Mouse (Mus musculus) lung, adult 2 months (tissue): ENCODE measurements around the gene Ect2. TPM values are rescaled to one million over a fixed set of nuclear protein-coding genes. Genes with fewer than 3 reads are reported as not detected.
A peak's percentile ranks its signal among the peaks of the same experiment; 100 is the strongest.

ENCODE experiments used
- DNase-seq: peaks from one replicate; pipeline ENCODE4 v3.0.0; 2022
- H3K4me1 ChIP-seq: fragments of 200-500 bp; 2 replicates; pipeline ENCODE4 v1.6.1; 2011; ENCODE audit warnings: low read length; ENCODE audit not compliant: control insufficient read depth, insufficient read depth
- H3K4me3 ChIP-seq: fragments of 200-500 bp; replicated peaks from 2 replicates; pipeline ENCODE3; 2011; ENCODE audit warnings: low read depth, mild to moderate bottlenecking, control low read depth, low read length; ENCODE audit errors: extremely low read depth
- CTCF ChIP-seq: fragments of 200-500 bp; IDR thresholded peaks from 2 replicates; pipeline ENCODE4 v1.5.1; 2011; ENCODE audit warnings: mild to moderate bottlenecking, low read length, control low read depth; ENCODE audit not compliant: insufficient read depth
- POLR2A ChIP-seq: fragments of 200-500 bp; IDR thresholded peaks from 2 replicates; pipeline ENCODE4 v1.6.1; 2011; ENCODE audit warnings: low read depth, mild to moderate bottlenecking, control low read depth, low read length, borderline replicate concordance; ENCODE audit errors: extremely low read depth
- WGBS: fragments of 180-500 bp; shearing (Covaris S2); methylation state at CpG from one replicate; pipeline ENCODE4 v1.1.7; 2018; 5-methylcytosine and 5-hydroxymethylcytosine counted together
- polyA plus RNA-seq: library from polyadenylated mRNA; depleted of rRNA; stranded (reverse); fragments of >200 nt; gene quantifications from 2 replicates; pipeline ENCODE4 v1.2.3, GENCODE M21; 2012

The Ect2 gene
- polyA plus RNA-seq, 1 experiment: 0.86 TPM

DNA sequence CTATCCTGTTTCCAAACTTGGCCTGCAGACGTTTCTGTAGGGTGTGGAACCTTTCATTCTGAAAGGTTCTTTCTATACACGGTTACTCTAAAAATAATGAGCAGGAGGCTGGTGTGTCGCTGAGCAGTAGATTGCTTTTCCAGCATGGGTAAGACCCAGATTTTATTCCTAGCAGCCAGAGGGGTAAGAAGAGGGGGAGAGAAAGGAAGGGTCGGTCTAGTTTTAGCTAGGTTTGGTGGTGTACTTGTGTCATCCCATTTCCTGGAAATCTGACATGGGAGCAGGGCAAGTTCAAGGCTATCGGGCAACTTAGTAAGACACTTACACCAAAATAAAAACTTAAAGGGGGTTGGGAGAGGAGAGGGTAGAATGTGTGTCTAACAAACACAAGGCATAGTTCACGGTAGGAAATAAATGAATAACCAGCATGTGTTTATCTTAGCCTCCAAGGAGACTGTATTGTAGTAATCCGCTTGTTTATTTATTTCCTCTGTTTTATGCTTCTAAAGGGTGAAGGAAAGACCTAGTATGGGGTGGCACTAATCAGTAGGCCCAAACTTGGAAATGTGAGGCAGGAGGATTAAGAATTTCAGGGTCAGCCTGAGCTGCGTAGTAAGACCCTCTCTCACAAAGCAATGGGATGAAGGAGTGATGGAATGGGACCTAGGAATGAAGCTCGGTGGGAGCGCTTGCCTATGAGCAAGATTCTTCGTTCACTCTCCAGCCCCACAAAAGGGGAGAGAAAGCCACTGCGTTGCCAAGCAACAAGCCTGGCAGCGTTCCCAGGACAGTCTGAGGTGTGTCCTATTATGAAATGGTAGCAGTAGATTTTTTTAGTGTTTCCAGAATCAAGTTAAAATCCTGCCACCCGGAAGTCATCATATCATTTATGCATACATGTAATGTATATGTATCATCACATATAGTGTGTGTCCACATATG lies 35.9 kb upstream of the Ect2 start:
- TF ChIP-seq POLR2A: no peak
- TF ChIP-seq CTCF: no peak
- Histone ChIP-seq H3K4me1 (peaks cover 14% of the 10 kb centered on the region), H3K4me3 (no peak overlapping the region)
- 44% methylated on average over 14 of the region's 14 CpGs for WGBS
- DNase-seq: peak; percentile 75

DNA sequence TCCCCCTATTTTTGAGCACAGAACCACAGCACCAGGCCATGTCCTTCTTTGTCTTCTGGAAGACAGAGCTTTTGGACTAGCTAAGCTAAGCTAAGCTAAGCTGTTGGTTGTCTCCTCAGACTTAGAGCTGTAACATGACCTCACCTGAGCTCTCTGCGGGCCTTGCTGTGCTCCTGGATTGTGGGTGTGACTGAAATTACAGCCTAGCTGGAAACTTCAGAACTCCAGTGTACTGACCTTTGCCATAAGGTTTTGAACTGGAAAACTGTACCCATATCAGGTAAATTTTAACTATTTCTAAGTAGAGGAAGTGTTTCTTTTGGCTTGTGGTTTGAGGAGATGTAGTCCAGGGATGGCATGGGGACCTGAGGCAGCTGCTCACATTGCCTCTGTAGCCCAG lies 34.7 kb upstream of the Ect2 start:
- Histone ChIP-seq H3K4me1 (peaks cover 9% of the 10 kb centered on the region), H3K4me3 (no peak overlapping the region)
- 81% methylated on average over 1 of the region's 1 CpGs for WGBS
- TF ChIP-seq POLR2A: no peak
- no peak for TF ChIP-seq CTCF
- DNase-seq: no peak

DNA sequence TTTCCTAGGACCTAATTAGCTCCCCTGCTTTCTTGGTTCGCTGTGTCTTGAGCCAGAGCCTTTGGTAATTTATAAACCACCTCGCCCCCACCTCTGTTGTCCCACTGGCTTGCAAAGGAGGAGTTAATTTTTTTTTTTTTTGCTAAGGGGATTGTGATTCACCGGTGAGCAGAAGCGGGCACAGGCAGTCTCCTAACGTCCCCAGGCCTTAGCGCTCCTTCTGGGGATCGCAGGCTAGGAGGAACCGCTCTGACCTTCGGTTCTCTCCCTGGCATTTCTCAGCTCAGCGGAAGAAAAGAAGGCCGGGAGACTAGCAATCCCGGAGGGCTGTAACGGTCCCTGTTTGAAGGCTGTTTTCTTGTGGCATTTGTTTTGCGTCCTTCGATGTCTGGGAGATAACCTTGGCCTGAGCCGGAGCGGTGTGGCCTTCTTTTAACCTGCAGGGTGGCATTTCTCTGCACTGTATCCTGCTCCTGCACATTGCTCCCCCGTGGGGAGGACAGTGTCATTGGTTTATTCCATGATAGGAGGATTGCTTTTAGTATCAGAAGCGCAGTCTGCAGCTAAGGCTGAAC lies 30.0 kb upstream of the Ect2 start:
- peak; percentile 41 for DNase-seq
- H3K4me3 ChIP-seq: peak overlapping the region; percentile 76
- 12% methylated on average over 19 of the region's 19 CpGs for WGBS

DNA sequence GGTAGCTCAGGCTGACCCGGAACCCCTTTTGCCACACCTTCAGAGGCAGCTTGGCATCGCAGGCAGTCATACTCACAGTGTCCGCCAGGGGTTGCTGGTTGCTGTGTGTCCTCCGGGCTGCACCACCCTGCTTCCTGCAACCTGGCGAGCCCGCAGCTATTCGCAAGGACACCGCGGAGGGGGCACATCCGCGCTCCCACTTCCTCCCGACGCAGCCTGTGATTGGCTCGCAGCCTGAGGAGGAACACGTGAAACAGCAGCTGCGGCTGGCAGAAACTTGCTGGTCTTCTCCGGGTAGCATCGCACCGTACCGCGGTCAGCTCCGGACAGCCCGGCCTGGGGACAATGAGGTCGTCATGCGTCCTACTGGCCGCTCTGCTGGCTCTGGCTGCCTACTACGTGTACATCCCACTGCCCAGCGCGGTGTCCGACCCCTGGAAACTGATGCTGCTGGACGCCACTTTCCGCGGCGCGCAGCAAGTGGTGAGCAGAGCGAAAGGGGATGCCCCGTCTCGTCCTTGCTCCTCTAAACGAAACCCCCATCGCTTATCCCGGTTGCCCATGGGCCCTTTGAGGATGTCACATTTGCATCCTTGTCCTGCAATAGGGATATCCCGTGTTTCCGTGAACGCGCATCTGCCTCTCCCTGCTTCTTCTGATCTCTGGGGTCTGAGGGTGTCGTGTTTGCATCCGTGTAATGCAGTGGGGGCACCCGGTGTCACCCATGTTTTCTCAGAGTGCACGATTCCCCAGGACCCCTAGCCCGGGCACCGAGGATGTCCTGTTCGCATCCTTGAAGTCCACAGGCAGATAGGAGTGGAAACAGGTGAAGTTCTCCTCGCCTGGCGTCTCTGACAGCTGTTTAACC lies 29.3 kb upstream of the Ect2 start, which contains the start of gene Nceh1:
TSS of gene Nceh1 (plus strand) at position 233 of the 868 bp plus-strand sequence.
- TF ChIP-seq CTCF (peak; percentile 96), POLR2A (peak; percentile 57; the same call in 1 of the 2 replicates)
- 1% methylated on average over 54 of the region's 54 CpGs for WGBS

More for the DNA sequence above, 30.0 kb upstream of the Ect2 start:
- H3K4me1 ChIP-seq: no peaks in the 10 kb centered on the region; the same call in 1 of the 2 replicates
- no peak for TF ChIP-seq CTCF
- TF ChIP-seq POLR2A: no peak

DNA sequence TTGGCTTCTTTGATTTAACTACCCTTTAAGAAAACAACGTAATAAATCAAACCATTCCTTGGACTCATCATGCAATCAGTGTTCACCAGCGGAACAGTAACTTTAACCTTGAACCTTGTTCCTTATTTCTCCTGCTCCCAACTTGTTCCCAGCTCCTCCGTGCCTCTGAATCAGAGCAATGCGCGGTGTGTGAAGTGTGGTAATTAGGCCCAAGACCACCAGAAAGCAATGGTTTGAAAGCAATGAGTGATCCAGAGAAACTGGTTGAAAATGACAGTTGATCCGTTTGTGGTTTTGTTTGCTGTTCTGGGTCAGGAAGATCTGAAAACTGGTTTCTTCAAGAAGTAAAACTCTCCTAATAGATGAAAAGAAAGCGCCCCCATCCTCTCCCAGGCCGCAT lies 26.0 kb upstream of the Ect2 start:
- H3K4me3 ChIP-seq: no peak overlapping the region
- H3K4me1 ChIP-seq: no peaks in the 10 kb centered on the region
- TF ChIP-seq POLR2A: no peak
- TF ChIP-seq CTCF: no peak
- DNase-seq: no peak
- WGBS: 85% methylated on average over 8 of the region's 8 CpGs

More for the DNA sequence above, 29.3 kb upstream of the Ect2 start, which contains the start of gene Nceh1:
- no peaks in the 10 kb centered on the region for H3K4me1 ChIP-seq
- peak; percentile 92 for DNase-seq
- H3K4me3 ChIP-seq: peak within 1 kb of the TSS; percentile 76

DNA sequence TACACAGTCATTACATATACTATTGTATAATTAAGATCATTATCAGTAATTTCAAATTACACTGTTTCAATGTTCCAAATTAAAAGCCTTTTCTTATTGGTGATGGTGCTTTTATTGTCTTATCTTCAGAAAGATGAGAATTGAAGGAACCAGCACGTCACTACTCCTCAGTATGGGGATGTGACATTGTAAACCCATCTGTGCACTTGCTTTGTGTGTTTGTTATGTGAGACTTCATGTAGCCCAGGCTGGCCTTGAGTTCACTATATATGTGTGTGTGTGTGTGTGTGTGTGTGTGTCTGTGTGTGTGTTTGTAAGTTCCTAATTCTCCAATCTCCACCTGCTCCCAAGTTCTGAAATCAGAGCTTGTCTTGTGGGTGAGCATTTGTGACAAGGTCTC lies 16.6 kb upstream of the Ect2 start:
- DNase-seq: no peak
- Histone ChIP-seq H3K4me1 (no peaks in the 10 kb centered on the region), H3K4me3 (no peak overlapping the region)
- TF ChIP-seq POLR2A (no peak), CTCF (no peak)
- 73% methylated on average over 1 of the region's 1 CpGs for WGBS

DNA sequence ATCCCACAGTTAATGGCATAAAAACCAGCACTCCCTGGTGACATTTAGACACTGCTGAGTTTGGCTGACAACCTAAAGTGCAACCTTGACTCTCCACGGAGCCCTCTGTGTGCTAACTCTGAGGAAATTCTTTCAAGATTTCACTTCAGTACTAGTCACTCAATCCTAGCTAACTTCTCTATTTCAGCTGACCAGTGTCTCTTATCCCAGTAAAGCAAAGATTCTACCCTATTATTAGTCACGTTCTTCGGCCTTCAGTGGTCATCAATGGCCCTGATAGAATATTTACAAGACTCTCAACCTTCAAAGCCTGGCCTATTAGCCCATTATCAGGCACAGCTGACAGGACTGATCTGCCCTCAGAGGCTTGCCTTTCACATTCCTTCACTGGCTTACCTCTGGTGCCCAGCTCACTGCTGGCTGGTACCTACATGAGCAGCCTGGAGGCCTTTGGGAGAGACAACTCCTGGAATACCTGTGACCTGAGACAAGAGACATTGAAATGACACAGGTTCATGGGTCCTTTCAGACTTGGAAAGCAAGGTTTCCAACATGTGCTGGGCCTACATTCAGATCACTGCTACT lies 11.9 kb upstream of the Ect2 start:
- Histone ChIP-seq H3K4me3 (no peak overlapping the region), H3K4me1 (no peaks in the 10 kb centered on the region)
- TF ChIP-seq POLR2A: no peak
- 88% methylated on average over 3 of the region's 3 CpGs for WGBS
- no peak for DNase-seq

DNA sequence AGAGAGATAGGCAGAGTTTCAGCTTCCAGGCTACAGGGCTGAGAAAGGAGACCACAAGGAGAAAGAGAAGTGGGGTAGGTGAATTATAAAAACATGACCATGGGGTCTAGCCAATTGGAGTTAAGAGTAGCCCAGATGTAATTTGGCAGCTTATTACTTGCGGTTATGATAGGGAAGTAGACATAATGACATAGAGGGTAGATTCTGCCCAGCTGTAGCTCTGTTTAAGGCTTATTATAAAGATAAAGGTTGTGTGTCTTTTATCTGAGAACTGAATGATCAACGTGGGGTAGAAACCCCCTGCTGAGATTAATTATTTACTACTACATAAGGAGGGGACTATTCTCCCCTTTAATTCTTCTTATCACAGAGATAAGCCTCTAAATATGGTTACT lies 8.7 kb upstream of the Ect2 start:
- TF ChIP-seq POLR2A: no peak
- no peak for TF ChIP-seq CTCF
- no peaks in the 10 kb centered on the region for H3K4me1 ChIP-seq
- no peak for DNase-seq
- 59% methylated on average over 2 of the region's 2 CpGs for WGBS
- H3K4me3 ChIP-seq: no peak overlapping the region
